Mouse (Mus musculus) lung, embryonic 14.5 days (tissue): ENCODE results near the gene Ppp1r12b. TPM values are rescaled to one million over a fixed set of nuclear protein-coding genes. Genes with fewer than 3 reads are reported as not detected.

Source experiments
- ATAC-seq: fragments of 200-750 bp; cut with Nextera tagmentation; 2 replicates; pipeline ENCODE4 v1.8.0; 2017; ENCODE audit warnings: mild to moderate bottlenecking, moderate TSS enrichment, moderate library complexity; ENCODE audit not compliant: insufficient read depth
- DNase-seq: peaks from one replicate; pipeline ENCODE4 v3.0.0-alpha.2; 2015
- H3K27ac ChIP-seq: fragments of 300-500 bp; sonication (generic); 2 replicates; pipeline ENCODE4 v1.5.1; 2014; ENCODE audit warnings: low read depth, mild to moderate bottlenecking, moderate library complexity
- H3K27me3 ChIP-seq: fragments of 300-500 bp; sonication (generic); 2 replicates; pipeline ENCODE4 v1.6.1; 2014; ENCODE audit warnings: low read length, control low read depth; ENCODE audit not compliant: insufficient read depth
- H3K36me3 ChIP-seq: fragments of 300-500 bp; sonication (generic); 2 replicates; pipeline ENCODE4 v1.6.1; 2014; ENCODE audit warnings: control low read depth; ENCODE audit not compliant: insufficient read depth
- H3K4me1 ChIP-seq: fragments of 300-500 bp; sonication (generic); 2 replicates; pipeline ENCODE4 v1.6.1; 2014; ENCODE audit warnings: antibody characterized with exemption, control low read depth; ENCODE audit not compliant: insufficient read depth
- H3K4me2 ChIP-seq: fragments of 300-500 bp; sonication (generic); 2 replicates; pipeline ENCODE4 v1.6.1; 2014; ENCODE audit warnings: mild to moderate bottlenecking
- H3K4me3 ChIP-seq: fragments of 300-500 bp; sonication (generic); 2 replicates; pipeline ENCODE4 v1.5.1; 2014; ENCODE audit warnings: low read depth, low read length
- H3K9ac ChIP-seq: fragments of 300-500 bp; sonication (generic); 2 replicates; pipeline ENCODE4 v1.6.1; 2014
- H3K9me3 ChIP-seq: fragments of 300-500 bp; sonication (generic); 2 replicates; pipeline ENCODE4 v1.6.1; 2016; ENCODE audit warnings: low read depth, low read length, control low read depth
- CTCF ChIP-seq: IDR thresholded peaks from 2 replicates; pipeline ENCODE4 v1.5.1; 2016; ENCODE audit warnings: antibody characterized with exemption, low read depth
- WGBS: fragments of 180-500 bp; shearing (Covaris S2); extraction: QIAGEN DNeasy Blood & Tissue Kit; methylation state at CpG from one replicate; pipeline ENCODE4 v1.1.7; 2014; 5-methylcytosine and 5-hydroxymethylcytosine counted together
- polyA plus RNA-seq: library from polyadenylated mRNA; unstranded; fragments of >200 nt; fragmentation: Nextera tagmentation; extraction: Ambion mirVana; gene quantifications from 2 replicates; pipeline ENCODE4 v1.2.1, GENCODE M21; 2014

The Ppp1r12b gene
- polyA plus RNA-seq, 1 experiment from 2014 or later, result 11.5 TPM

- no peak for ATAC-seq
- Histone ChIP-seq H3K4me1 (no peaks in the 10 kb centered on the region), H3K4me3 (no peak overlapping the region), H3K27me3 (no peaks in the 10 kb centered on the region), H3K4me2 (no peak overlapping the region), H3K36me3 (peaks cover 25% of the 10 kb centered on the region; the same call in 1 of the 2 replicates), H3K27ac (no peak overlapping the region), H3K9me3 (no peaks in the 10 kb centered on the region), H3K9ac (no peak overlapping the region)
- TF ChIP-seq CTCF, result no peak
- 96% methylated on average over 6 of the region's 6 CpGs for WGBS
- no peak for DNase-seq
These were observed 66.1 kb downstream of the Ppp1r12b start for GRCm38 (mm10) chr1:134889629-134890028.

GRCm38 (mm10) chr1:134875800-134876199 is 79.9 kb downstream of the Ppp1r12b start:
- no peaks in the 10 kb centered on the region for H3K27me3 ChIP-seq
- no peaks in the 10 kb centered on the region for H3K4me1 ChIP-seq
- DNase-seq, result no peak
- ATAC-seq, result no peak
- H3K9ac ChIP-seq, result no peak overlapping the region
- H3K9me3 ChIP-seq, result no peaks in the 10 kb centered on the region
- H3K4me2 ChIP-seq, result no peak overlapping the region
- no peak overlapping the region for H3K4me3 ChIP-seq
- no peak for TF ChIP-seq CTCF
- WGBS, result 12% methylated on average over 4 of the region's 4 CpGs
- H3K36me3 ChIP-seq, result peaks cover 30% of the 10 kb centered on the region
- H3K27ac ChIP-seq, result no peak overlapping the region

GRCm38 (mm10) chr1:134872678-134873077 is 83.1 kb downstream of the Ppp1r12b start:
- DNase-seq (no peak), ATAC-seq (no peak)
- H3K36me3 ChIP-seq, result peaks cover 31% of the 10 kb centered on the region
- no peak overlapping the region for H3K9ac ChIP-seq
- H3K4me2 ChIP-seq, result no peak overlapping the region
- H3K4me1 ChIP-seq, result no peaks in the 10 kb centered on the region
- H3K27me3 ChIP-seq, result no peaks in the 10 kb centered on the region
- 81% methylated on average over 6 of the region's 6 CpGs for WGBS
- no peak overlapping the region for H3K27ac ChIP-seq
- H3K4me3 ChIP-seq, result no peak overlapping the region
- no peak for TF ChIP-seq CTCF
- no peaks in the 10 kb centered on the region for H3K9me3 ChIP-seq

GRCm38 (mm10) chr1:134866426-134866825 is 89.3 kb downstream of the Ppp1r12b start:
- no peak overlapping the region for H3K4me3 ChIP-seq
- H3K9ac ChIP-seq, result no peak overlapping the region
- DNase-seq (no peak), ATAC-seq (no peak)
- H3K9me3 ChIP-seq, result no peaks in the 10 kb centered on the region
- no peak overlapping the region for H3K4me2 ChIP-seq
- no peaks in the 10 kb centered on the region for H3K4me1 ChIP-seq
- H3K36me3 ChIP-seq, result peaks cover 19% of the 10 kb centered on the region
- no peak for TF ChIP-seq CTCF
- 88% methylated on average over 2 of the region's 2 CpGs for WGBS
- H3K27me3 ChIP-seq, result no peaks in the 10 kb centered on the region
- no peak overlapping the region for H3K27ac ChIP-seq

- no peak overlapping the region for H3K4me3 ChIP-seq
- 69% methylated on average over 6 of the region's 6 CpGs for WGBS
- no peak overlapping the region for H3K4me2 ChIP-seq
- no peak overlapping the region for H3K27ac ChIP-seq
- ATAC-seq (no peak), DNase-seq (no peak)
- TF ChIP-seq CTCF, result no peak
- H3K27me3 ChIP-seq, result no peaks in the 10 kb centered on the region
- no peaks in the 10 kb centered on the region for H3K4me1 ChIP-seq
- no peaks in the 10 kb centered on the region for H3K9me3 ChIP-seq
- peaks cover 19% of the 10 kb centered on the region for H3K36me3 ChIP-seq
- no peak overlapping the region for H3K9ac ChIP-seq
These were observed 90.2 kb downstream of the Ppp1r12b start for GRCm38 (mm10) chr1:134865552-134865951.

- peak overlapping the region; percentile 12; the same call in 1 of the 2 replicates for H3K27ac ChIP-seq
- ATAC-seq, result no peak
- no peak overlapping the region for H3K9ac ChIP-seq
- DNase-seq, result no peak
- no peaks in the 10 kb centered on the region for H3K27me3 ChIP-seq
- no peaks in the 10 kb centered on the region for H3K9me3 ChIP-seq
- no peak overlapping the region for H3K4me2 ChIP-seq
- H3K36me3 ChIP-seq, result peaks cover 6% of the 10 kb centered on the region
- no peak overlapping the region for H3K4me3 ChIP-seq
- no peak for TF ChIP-seq CTCF
- 53% methylated on average over 2 of the region's 2 CpGs for WGBS
- no peaks in the 10 kb centered on the region for H3K4me1 ChIP-seq
These were observed 95.2 kb downstream of the Ppp1r12b start for GRCm38 (mm10) chr1:134860538-134860937.

GRCm38 (mm10) chr1:134858344-134859053 is 97.2 kb downstream of the Ppp1r12b start:
- ATAC-seq, result peak; percentile 88
- H3K4me2 ChIP-seq, result no peak overlapping the region
- 47% methylated on average over 3 of the region's 3 CpGs for WGBS
- H3K27me3 ChIP-seq, result no peaks in the 10 kb centered on the region
- no peaks in the 10 kb centered on the region for H3K9me3 ChIP-seq
- DNase-seq, result peak; percentile 92
- no peaks in the 10 kb centered on the region for H3K4me1 ChIP-seq
- TF ChIP-seq CTCF, result no peak
- peaks cover 6% of the 10 kb centered on the region for H3K36me3 ChIP-seq
- H3K9ac ChIP-seq, result no peak overlapping the region
- no peak overlapping the region for H3K4me3 ChIP-seq
- peak overlapping the region; percentile 54; the same call in 1 of the 2 replicates for H3K27ac ChIP-seq
